Mouse (Mus musculus) lung, adult 2 months (tissue): Measurements from ENCODE around the gene Adamts9.

Source experiments
- CTCF ChIP-seq: fragments of 200-500 bp; IDR thresholded peaks from 2 replicates; pipeline ENCODE4 v1.5.1; 2011; ENCODE audit warnings: mild to moderate bottlenecking, low read length, control low read depth; ENCODE audit not compliant: insufficient read depth
- POLR2A ChIP-seq: fragments of 200-500 bp; IDR thresholded peaks from 2 replicates; pipeline ENCODE4 v1.6.1; 2011; ENCODE audit warnings: low read depth, mild to moderate bottlenecking, control low read depth, low read length, borderline replicate concordance; ENCODE audit errors: extremely low read depth

- TF ChIP-seq CTCF (no peak), POLR2A (no peak)
These were observed 45.3 kb upstream of the Adamts9 start for GRCm38 (mm10) chr6:92988620-92988998.
